Mouse (Mus musculus): Measurements from ENCODE around the gene Mtif2.

GRCm38 (mm10) chr11:29512818-29513535, 13.2 kb upstream of the Mtif2 start:
- TF ChIP-seq CTCF (IDR thresholded peaks at IDR 0.05; ENCODE audit: insufficient read depth, low read depth, low read length), result no peak
- TF ChIP-seq POLR2A (IDR thresholded peaks at IDR 0.05; ENCODE audit: insufficient read depth, low read depth, low read length), result no peak
